Mouse (Mus musculus) thymus, postnatal 36 days (tissue): Measurements from ENCODE around the gene Adra2b.
A peak's percentile ranks its signal among the peaks of the same experiment; 100 is the strongest.

Experiments
- DNase-seq, 2 experiments: peaks; one replicate each; pipeline ENCODE4 v3.0.0; 2022; ENCODE audit warnings: mixed read lengths in 2 of 2

Gene Adra2b

GRCm38 (mm10) chr2:127362459-127363281 lies at the start of gene Adra2b:
Gene Adra2b (plus strand): TSS chr2:127363208.
- DNase-seq = peak; percentile 75 to 78

- peak in 1 of 2 experiments; percentile 51 for DNase-seq
These were observed 49.1 kb upstream of the Adra2b start for GRCm38 (mm10) chr2:127313878-127314277.

- DNase-seq = peak; percentile 81 to 89
These were observed 48.4 kb upstream of the Adra2b start for GRCm38 (mm10) chr2:127314467-127315154.

GRCm38 (mm10) chr2:127315155-127315470 lies 47.9 kb upstream of the Adra2b start:
- no peak for DNase-seq

GRCm38 (mm10) chr2:127316431-127316830 lies 46.6 kb upstream of the Adra2b start:
- DNase-seq = no peak

- DNase-seq = peak in 1 of 2 experiments; percentile 40
These were observed 44.9 kb upstream of the Adra2b start for GRCm38 (mm10) chr2:127318136-127318535.

- DNase-seq = peak in 1 of 2 experiments; percentile 36
These were observed 43.9 kb upstream of the Adra2b start for GRCm38 (mm10) chr2:127319071-127319470.

GRCm38 (mm10) chr2:127322671-127323285 lies 40.2 kb upstream of the Adra2b start:
- DNase-seq = peak; percentile 2 to 4

GRCm38 (mm10) chr2:127323667-127324066 lies 39.3 kb upstream of the Adra2b start:
- DNase-seq = peak in 1 of 2 experiments; percentile 9

GRCm38 (mm10) chr2:127324456-127324855 lies 38.6 kb upstream of the Adra2b start:
- no peak for DNase-seq

- DNase-seq = peak; percentile 40 to 62
These were observed 34.7 kb upstream of the Adra2b start for GRCm38 (mm10) chr2:127328090-127328851.

GRCm38 (mm10) chr2:127332807-127333570 lies 30.0 kb upstream of the Adra2b start:
- peak; percentile 74 to 86 for DNase-seq

GRCm38 (mm10) chr2:127333945-127334603 lies 28.9 kb upstream of the Adra2b start:
- DNase-seq = peak; percentile 66 to 78

- DNase-seq = peak; percentile 90 to 93
These were observed 27.9 kb upstream of the Adra2b start for GRCm38 (mm10) chr2:127335078-127335541.

- DNase-seq = peak; percentile 97 to 99
These were observed 27.1 kb upstream of the Adra2b start, which contains the start of gene Dusp2 for GRCm38 (mm10) chr2:127335767-127336496. Gene Dusp2 (plus strand): TSS chr2:127336159.

GRCm38 (mm10) chr2:127336497-127336832 lies 26.5 kb upstream of the Adra2b start:
- DNase-seq = peak in 1 of 2 experiments; percentile 40

GRCm38 (mm10) chr2:127336885-127337284 lies 26.1 kb upstream of the Adra2b start:
- DNase-seq = peak in 1 of 2 experiments; percentile 41

GRCm38 (mm10) chr2:127337531-127337930 lies 25.5 kb upstream of the Adra2b start:
- peak; percentile 73 to 86 for DNase-seq

GRCm38 (mm10) chr2:127338012-127338411 lies 25.0 kb upstream of the Adra2b start:
- peak in 1 of 2 experiments; percentile 39 for DNase-seq

GRCm38 (mm10) chr2:127338416-127338815 lies 24.6 kb upstream of the Adra2b start, which contains the start of gene Astl:
Gene Astl (plus strand): TSS chr2:127338639.
- DNase-seq = peak in 1 of 2 experiments; percentile 37
